Mouse (Mus musculus) liver, postnatal 0 days (tissue): ENCODE measurements at regions not wholly inside any gene's neighbourhood (a gene's known extent, or its start where the extent isn't known, plus 50 kb on each side); places are given as distances from the start of the nearest gene placed in this dataset.

Source experiments
- CTCF ChIP-seq: sonication (generic); IDR thresholded peaks from 2 replicates; pipeline ENCODE4 v1.5.1; 2016; ENCODE audit warnings: antibody characterized with exemption, low read depth
- EP300 ChIP-seq: IDR thresholded peaks from 2 replicates; pipeline ENCODE4 v1.6.1; 2016; ENCODE audit warnings: antibody characterized with exemption, low read depth, mild to moderate bottlenecking

DNA sequence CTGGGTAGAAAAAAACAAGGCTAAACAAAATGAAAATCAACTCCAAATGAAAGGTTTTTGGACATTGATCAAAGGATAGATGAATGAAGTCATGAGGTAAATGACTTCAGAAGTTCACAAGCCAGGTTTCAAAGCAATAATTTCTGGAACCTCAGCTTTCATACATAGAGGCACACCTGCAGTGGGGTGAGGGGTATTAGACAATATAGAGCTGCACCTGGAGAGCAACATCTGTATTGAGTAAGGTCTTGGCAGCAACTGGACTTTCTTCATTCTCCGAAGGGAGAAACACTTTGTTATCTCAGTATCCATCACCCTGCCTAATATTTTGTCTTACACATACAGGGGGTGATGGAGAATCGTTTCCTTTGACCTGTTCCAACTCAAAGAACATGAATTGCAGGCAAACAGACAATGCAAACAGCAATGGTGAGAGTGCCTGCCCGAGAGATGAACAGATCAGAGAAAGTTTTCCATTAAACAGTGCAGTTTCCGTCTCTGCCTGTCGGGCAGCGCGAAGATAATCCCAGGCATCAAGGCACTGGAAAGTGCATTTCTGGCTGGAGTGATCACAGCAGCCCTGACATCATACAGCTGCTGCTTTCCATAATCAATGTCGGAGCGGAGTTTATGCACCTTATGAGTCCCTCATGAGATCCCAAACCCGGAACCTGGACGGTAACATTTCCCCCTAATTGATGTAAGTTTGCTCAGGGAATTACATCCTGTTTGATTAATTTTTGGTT, 270.9 kb downstream of the Insc start:
- TF ChIP-seq EP300 (no peak), CTCF (no peak)
